Mouse (Mus musculus) embryonic facial prominence, embryonic 15.5 days (tissue): ENCODE measurements around the gene Msgn1. TPM values are rescaled to one million over a fixed set of nuclear protein-coding genes. Genes with fewer than 3 reads are reported as not detected.

Experiments used
- ATAC-seq: fragments of 200-750 bp; cut with Nextera tagmentation; 2 replicates; pipeline ENCODE4 v1.8.0; 2017; ENCODE audit warnings: low read depth, moderate TSS enrichment; ENCODE audit not compliant: insufficient number of reproducible peaks, low FRiP score, low TSS enrichment
- H3K27ac ChIP-seq: fragments of 300-500 bp; sonication (generic); replicated peaks from 2 replicates; pipeline ENCODE4 v1.5.1; 2015; ENCODE audit warnings: mild to moderate bottlenecking, inconsistent platforms
- H3K27me3 ChIP-seq: fragments of 300-500 bp; sonication (generic); 2 replicates; pipeline ENCODE4 v1.6.1; 2015; ENCODE audit warnings: inconsistent platforms
- H3K36me3 ChIP-seq: fragments of 300-500 bp; sonication (generic); 2 replicates; pipeline ENCODE4 v1.6.1; 2015; ENCODE audit warnings: mild to moderate bottlenecking, inconsistent platforms
- H3K4me1 ChIP-seq: fragments of 300-500 bp; sonication (generic); 2 replicates; pipeline ENCODE4 v1.6.1; 2015; ENCODE audit warnings: inconsistent platforms
- H3K4me2 ChIP-seq: fragments of 300-500 bp; sonication (generic); replicated peaks from 2 replicates; pipeline ENCODE4 v1.6.1; 2015; ENCODE audit warnings: mild to moderate bottlenecking, inconsistent platforms
- H3K4me3 ChIP-seq: fragments of 300-500 bp; sonication (generic); replicated peaks from 2 replicates; pipeline ENCODE4 v1.5.1; 2015; ENCODE audit warnings: mild to moderate bottlenecking, inconsistent platforms
- H3K9ac ChIP-seq: fragments of 300-500 bp; sonication (generic); 2 replicates; pipeline ENCODE4 v1.6.1; 2015; ENCODE audit warnings: inconsistent platforms
- H3K9me3 ChIP-seq: fragments of 300-500 bp; sonication (generic); replicated peaks from 2 replicates; pipeline ENCODE4 v1.6.1; 2016; ENCODE audit warnings: inconsistent platforms
- WGBS: fragments of 180-500 bp; shearing (Covaris S2); methylation state at CpG from one replicate; pipeline ENCODE4 v1.1.7; 2015; 5-methylcytosine and 5-hydroxymethylcytosine counted together
- polyA plus RNA-seq: library from polyadenylated mRNA; unstranded; fragments of >200 nt; fragmentation: Nextera tagmentation; extraction: Ambion mirVana; gene quantifications from 2 replicates; pipeline ENCODE4 v1.2.1, GENCODE M21; 2015

The Msgn1 gene
- polyA plus RNA-seq, 1 experiment from 2014 or later: not detected

- ATAC-seq: no peak
- H3K4me1 ChIP-seq: peaks cover 6% of the 10 kb centered on the region; the same call in 1 of the 2 replicates
- no peaks in the 10 kb centered on the region for H3K9me3 ChIP-seq
- H3K36me3 ChIP-seq: no peaks in the 10 kb centered on the region
- H3K27me3 ChIP-seq: no peaks in the 10 kb centered on the region
- no peak overlapping the region for H3K4me3 ChIP-seq
- H3K27ac ChIP-seq: no peak overlapping the region
- H3K4me2 ChIP-seq: no peak overlapping the region
- WGBS: 80% methylated on average over 7 of the region's 7 CpGs
- H3K9ac ChIP-seq: no peak overlapping the region
Measured at GRCm38 (mm10) chr12:11217726-11218250, 9.0 kb upstream of the Msgn1 start.

DNA sequence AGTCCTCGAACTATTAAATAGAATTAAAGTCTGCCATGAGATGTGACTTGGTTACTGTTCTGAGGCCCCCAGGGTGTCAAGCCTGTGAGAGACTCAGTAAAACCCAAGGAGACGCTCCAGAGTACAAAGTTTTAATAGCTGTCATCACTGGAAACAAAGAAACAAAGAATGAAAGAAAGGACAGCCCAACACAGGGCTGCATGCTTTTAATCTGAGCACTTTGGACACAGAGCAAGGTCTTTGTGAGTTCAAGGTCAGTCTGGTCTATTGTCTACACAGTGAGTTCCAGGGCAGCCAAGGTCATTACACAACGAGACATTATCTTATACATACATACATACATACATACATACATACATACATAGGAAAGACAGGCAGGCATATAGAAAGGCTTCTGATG lies 7.7 kb upstream of the Msgn1 start:
- WGBS: 70% methylated on average over 3 of the region's 3 CpGs
- no peak overlapping the region for H3K27ac ChIP-seq
- no peaks in the 10 kb centered on the region for H3K4me1 ChIP-seq
- H3K9me3 ChIP-seq: no peaks in the 10 kb centered on the region
- no peak overlapping the region for H3K4me3 ChIP-seq
- no peaks in the 10 kb centered on the region for H3K27me3 ChIP-seq
- no peak overlapping the region for H3K4me2 ChIP-seq
- H3K9ac ChIP-seq: no peak overlapping the region
- no peaks in the 10 kb centered on the region for H3K36me3 ChIP-seq
- no peak for ATAC-seq

DNA sequence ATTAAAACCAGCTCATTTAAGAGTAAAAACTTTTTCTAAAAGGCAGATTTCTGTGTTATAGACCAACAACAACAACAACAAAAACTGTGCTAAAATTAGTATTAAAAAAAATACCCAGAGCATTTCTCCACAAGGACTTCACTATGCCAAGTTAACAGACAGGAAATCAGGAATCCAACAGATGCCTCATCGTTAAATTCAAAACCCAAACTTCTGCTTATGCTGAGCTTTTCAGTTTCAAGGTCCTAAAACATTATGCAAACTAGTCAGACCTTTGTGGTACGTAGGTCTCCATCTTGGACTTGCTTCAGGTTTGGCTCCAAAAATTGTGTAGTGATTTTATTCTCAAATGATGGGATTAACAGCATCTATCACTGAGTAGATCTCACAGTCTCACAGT lies 6.8 kb upstream of the Msgn1 start:
- H3K36me3 ChIP-seq: no peaks in the 10 kb centered on the region
- 73% methylated on average over 2 of the region's 2 CpGs for WGBS
- H3K4me2 ChIP-seq: no peak overlapping the region
- no peak for ATAC-seq
- H3K4me3 ChIP-seq: no peak overlapping the region
- no peaks in the 10 kb centered on the region for H3K4me1 ChIP-seq
- no peaks in the 10 kb centered on the region for H3K27me3 ChIP-seq
- no peaks in the 10 kb centered on the region for H3K9me3 ChIP-seq
- no peak overlapping the region for H3K27ac ChIP-seq
- no peak overlapping the region for H3K9ac ChIP-seq

DNA sequence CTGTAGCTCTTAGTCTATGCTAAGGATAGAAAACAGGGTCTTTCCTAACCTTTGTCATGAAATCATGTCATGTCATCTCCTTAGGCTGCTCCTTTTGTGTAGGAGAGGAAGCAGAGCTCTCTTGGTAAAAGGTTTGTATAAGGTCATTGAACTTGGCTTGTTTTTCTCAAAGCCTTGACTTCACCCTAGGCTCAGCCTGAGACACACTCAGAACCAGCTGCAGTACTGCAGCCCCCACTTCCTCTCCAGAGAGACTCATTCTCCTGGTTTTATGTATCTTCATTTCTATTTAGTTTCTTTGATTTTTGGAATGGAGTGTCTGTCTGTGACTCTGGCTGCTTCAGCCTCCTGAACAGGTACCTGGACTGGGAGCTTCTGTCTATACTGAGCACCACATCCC lies 6.0 kb upstream of the Msgn1 start:
- Histone ChIP-seq H3K4me1 (no peaks in the 10 kb centered on the region), H3K36me3 (no peaks in the 10 kb centered on the region)
- ATAC-seq: no peak

GRCm38 (mm10) chr12:11212881-11213280 lies 4.1 kb upstream of the Msgn1 start:
- ATAC-seq: no peak
- no peaks in the 10 kb centered on the region for H3K27me3 ChIP-seq
- no peaks in the 10 kb centered on the region for H3K36me3 ChIP-seq
- no peak overlapping the region for H3K4me2 ChIP-seq
- no peak overlapping the region for H3K27ac ChIP-seq
- H3K4me3 ChIP-seq: no peak overlapping the region
- no peak overlapping the region for H3K9ac ChIP-seq
- no peaks in the 10 kb centered on the region for H3K9me3 ChIP-seq
- WGBS: 36% methylated on average over 1 of the region's 1 CpGs
- no peaks in the 10 kb centered on the region for H3K4me1 ChIP-seq

More for the DNA sequence above, 6.0 kb upstream of the Msgn1 start:
- no peaks in the 10 kb centered on the region for H3K9me3 ChIP-seq
- no peaks in the 10 kb centered on the region for H3K27me3 ChIP-seq
- H3K9ac ChIP-seq: no peak overlapping the region
- H3K27ac ChIP-seq: no peak overlapping the region
- H3K4me3 ChIP-seq: no peak overlapping the region
- H3K4me2 ChIP-seq: no peak overlapping the region

GRCm38 (mm10) chr12:11210361-11210760 lies 1.6 kb upstream of the Msgn1 start:
- no peaks in the 10 kb centered on the region for H3K9me3 ChIP-seq
- H3K4me1 ChIP-seq: no peaks in the 10 kb centered on the region
- no peaks in the 10 kb centered on the region for H3K27me3 ChIP-seq
- no peak overlapping the region for H3K4me2 ChIP-seq
- 62% methylated on average over 3 of the region's 3 CpGs for WGBS
- no peak overlapping the region for H3K9ac ChIP-seq
- ATAC-seq: no peak
- H3K27ac ChIP-seq: no peak overlapping the region
- H3K4me3 ChIP-seq: no peak overlapping the region
- no peaks in the 10 kb centered on the region for H3K36me3 ChIP-seq

DNA sequence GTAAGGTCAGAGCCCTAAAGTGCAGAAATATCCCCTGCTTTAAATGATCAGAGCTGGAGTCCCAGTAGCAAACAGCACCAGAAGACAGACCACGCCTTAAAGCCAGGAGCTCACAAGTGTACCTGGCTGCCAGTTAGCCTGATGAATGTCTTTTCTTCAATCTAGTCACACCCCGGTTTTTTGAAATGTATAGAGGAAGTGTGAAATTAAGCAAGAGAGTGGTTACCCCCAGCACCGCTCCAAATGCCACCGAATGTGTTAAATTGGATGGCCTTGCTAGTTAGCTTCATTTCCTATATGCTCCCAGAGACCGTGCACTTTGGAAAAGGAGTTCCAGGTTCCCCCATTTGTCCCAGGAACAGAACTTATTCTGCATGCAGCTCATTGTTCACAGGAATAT lies 864 bp upstream of the Msgn1 start:
- H3K27me3 ChIP-seq: no peaks in the 10 kb centered on the region
- WGBS: 81% methylated on average over 5 of the region's 5 CpGs
- ATAC-seq: no peak
- no peak overlapping the region for H3K27ac ChIP-seq
- no peak overlapping the region for H3K4me3 ChIP-seq
- H3K36me3 ChIP-seq: no peaks in the 10 kb centered on the region
- no peak overlapping the region for H3K9ac ChIP-seq
- no peaks in the 10 kb centered on the region for H3K9me3 ChIP-seq
- H3K4me1 ChIP-seq: peaks cover under 1% of the 10 kb centered on the region
- no peak overlapping the region for H3K4me2 ChIP-seq

- no peak overlapping the region for H3K4me3 ChIP-seq
- H3K4me2 ChIP-seq: no peak overlapping the region
- no peaks in the 10 kb centered on the region for H3K36me3 ChIP-seq
- no peaks in the 10 kb centered on the region for H3K9me3 ChIP-seq
- WGBS: 75% methylated on average over 4 of the region's 4 CpGs
- peaks cover 10% of the 10 kb centered on the region for H3K4me1 ChIP-seq
- ATAC-seq: no peak
- H3K27me3 ChIP-seq: no peaks in the 10 kb centered on the region
- H3K27ac ChIP-seq: no peak overlapping the region
- H3K9ac ChIP-seq: no peak overlapping the region
Measured at GRCm38 (mm10) chr12:11206321-11206720, 2.5 kb downstream of the Msgn1 start.

GRCm38 (mm10) chr12:11203694-11204665 lies 4.8 kb downstream of the Msgn1 start:
- 42% methylated on average over 18 of the region's 18 CpGs for WGBS
- ATAC-seq: peak; percentile 67

GRCm38 (mm10) chr12:11202476-11202875 lies 6.3 kb downstream of the Msgn1 start:
- Histone ChIP-seq H3K27me3 (no peaks in the 10 kb centered on the region), H3K27ac (no peak overlapping the region), H3K9me3 (no peaks in the 10 kb centered on the region), H3K4me2 (no peak overlapping the region), H3K36me3 (no peaks in the 10 kb centered on the region), H3K4me3 (no peak overlapping the region), H3K4me1 (peaks cover 10% of the 10 kb centered on the region), H3K9ac (no peak overlapping the region)
- ATAC-seq: no peak
- WGBS: 74% methylated on average over 8 of the region's 8 CpGs

More at GRCm38 (mm10) chr12:11203694-11204665, 4.8 kb downstream of the Msgn1 start:
- Histone ChIP-seq H3K36me3 (no peaks in the 10 kb centered on the region), H3K4me1 (peaks cover 10% of the 10 kb centered on the region), H3K27me3 (no peaks in the 10 kb centered on the region), H3K4me2 (0 out of 2 replicates have a peak overlapping the region, but pooled peaks have one; percentile 28), H3K27ac (peak overlapping the region; percentile 84), H3K9me3 (no peaks in the 10 kb centered on the region), H3K9ac (no peak overlapping the region), H3K4me3 (no peak overlapping the region)

GRCm38 (mm10) chr12:11200711-11201110 lies 8.1 kb downstream of the Msgn1 start:
- H3K4me2 ChIP-seq: no peak overlapping the region
- no peak for ATAC-seq
- no peaks in the 10 kb centered on the region for H3K36me3 ChIP-seq
- WGBS: 92% methylated on average over 12 of the region's 12 CpGs
- no peaks in the 10 kb centered on the region for H3K27me3 ChIP-seq
- no peak overlapping the region for H3K27ac ChIP-seq
- H3K4me3 ChIP-seq: no peak overlapping the region
- H3K9ac ChIP-seq: no peak overlapping the region
- no peaks in the 10 kb centered on the region for H3K9me3 ChIP-seq
- H3K4me1 ChIP-seq: peaks cover 13% of the 10 kb centered on the region
